Mouse (Mus musculus) thymus, adult 2 months (tissue): ENCODE measurements at regions not wholly inside any gene's neighbourhood (a gene's known extent, or its start where the extent isn't known, plus 50 kb on each side); places are given as distances from the start of the nearest gene placed in this dataset.

ENCODE experiments used
- DNase-seq: peaks from one replicate; pipeline ENCODE4 v3.0.0; 2021
- H3K27ac ChIP-seq: fragments of 200-500 bp; 2 replicates; pipeline ENCODE4 v1.5.1; 2012; ENCODE audit warnings: low read length, control low read depth; ENCODE audit not compliant: control insufficient read depth, insufficient read depth
- H3K27me3 ChIP-seq: fragments of 200-500 bp; 2 replicates; pipeline ENCODE4 v1.6.1; 2012; ENCODE audit warnings: mild to moderate bottlenecking, low read length, moderate library complexity, mixed read lengths; ENCODE audit not compliant: control insufficient read depth, insufficient read depth
- H3K36me3 ChIP-seq: fragments of 200-500 bp; 2 replicates; pipeline ENCODE4 v1.6.1; 2012; ENCODE audit warnings: mild to moderate bottlenecking, low read length, moderate library complexity; ENCODE audit not compliant: control insufficient read depth, insufficient read depth
- H3K4me1 ChIP-seq: fragments of 200-500 bp; replicated peaks from 2 replicates; pipeline ENCODE4 v1.6.1; 2012; ENCODE audit warnings: low read length; ENCODE audit not compliant: control insufficient read depth, insufficient read depth
- H3K4me3 ChIP-seq: fragments of 200-500 bp; 2 replicates; pipeline ENCODE4 v1.5.1; 2012; ENCODE audit warnings: mild to moderate bottlenecking, low read length, control low read depth, moderate library complexity; ENCODE audit not compliant: control insufficient read depth, insufficient read depth
- CTCF ChIP-seq: fragments of 200-500 bp; IDR thresholded peaks from 2 replicates; pipeline ENCODE4 v1.5.1; 2012; ENCODE audit warnings: mild to moderate bottlenecking, control low read depth, low read length, moderate library complexity, borderline replicate concordance; ENCODE audit not compliant: control insufficient read depth, poor library complexity, insufficient read depth; ENCODE audit errors: extremely low read depth
- POLR2A ChIP-seq: fragments of 200-500 bp; IDR thresholded peaks from 2 replicates; pipeline ENCODE4 v1.6.1; 2012; ENCODE audit warnings: mild to moderate bottlenecking, low read length, control low read depth, moderate library complexity; ENCODE audit not compliant: control insufficient read depth, poor library complexity, insufficient read depth; ENCODE audit errors: extremely low read depth
- WGBS: fragments of 180-500 bp; shearing (Covaris S2); methylation state at CpG from one replicate; pipeline ENCODE4 v1.1.7; 2018; 5-methylcytosine and 5-hydroxymethylcytosine counted together

- DNase-seq: no peak
- Histone ChIP-seq H3K4me3 (no peak overlapping the region), H3K4me1 (no peaks in the 10 kb centered on the region), H3K27me3 (no peaks in the 10 kb centered on the region), H3K27ac (no peak overlapping the region), H3K36me3 (no peaks in the 10 kb centered on the region)
- 58% methylated on average over 2 of the region's 2 CpGs for WGBS
- TF ChIP-seq POLR2A (no peak), CTCF (no peak)
Measured at GRCm38 (mm10) chr13:116795041-116795440, 230.3 kb downstream of the Parp8 start.

GRCm38 (mm10) chr13:116781616-116782015, 243.7 kb downstream of the Parp8 start:
- Histone ChIP-seq H3K27me3 (no peaks in the 10 kb centered on the region), H3K36me3 (no peaks in the 10 kb centered on the region), H3K27ac (no peak overlapping the region), H3K4me3 (no peak overlapping the region), H3K4me1 (no peaks in the 10 kb centered on the region)
- no peak for DNase-seq
- no peak for TF ChIP-seq CTCF
- TF ChIP-seq POLR2A: no peak

GRCm38 (mm10) chr13:116765491-116765890, 259.8 kb downstream of the Parp8 start:
- TF ChIP-seq CTCF (no peak), POLR2A (no peak)
- no peaks in the 10 kb centered on the region for H3K27me3 ChIP-seq
- H3K27ac ChIP-seq: no peak overlapping the region
- no peaks in the 10 kb centered on the region for H3K36me3 ChIP-seq
- H3K4me3 ChIP-seq: no peak overlapping the region
- WGBS: 90% methylated on average over 3 of the region's 3 CpGs
- no peaks in the 10 kb centered on the region for H3K4me1 ChIP-seq
- DNase-seq: no peak

GRCm38 (mm10) chr13:116759912-116760311, 265.4 kb downstream of the Parp8 start:
- Histone ChIP-seq H3K4me3 (no peak overlapping the region), H3K27me3 (no peaks in the 10 kb centered on the region), H3K36me3 (no peaks in the 10 kb centered on the region), H3K4me1 (no peaks in the 10 kb centered on the region), H3K27ac (no peak overlapping the region)
- TF ChIP-seq CTCF (no peak), POLR2A (no peak)
- WGBS: 94% methylated on average over 2 of the region's 2 CpGs
- DNase-seq: no peak

GRCm38 (mm10) chr13:116740825-116741224, 284.5 kb downstream of the Parp8 start:
- H3K27me3 ChIP-seq: no peaks in the 10 kb centered on the region
- TF ChIP-seq POLR2A (no peak), CTCF (no peak)
- H3K27ac ChIP-seq: no peak overlapping the region
- H3K4me1 ChIP-seq: no peaks in the 10 kb centered on the region
- H3K4me3 ChIP-seq: no peak overlapping the region
- WGBS: 79% methylated on average over 4 of the region's 4 CpGs
- H3K36me3 ChIP-seq: no peaks in the 10 kb centered on the region
- no peak for DNase-seq

- DNase-seq: no peak
- H3K27me3 ChIP-seq: no peaks in the 10 kb centered on the region
- no peak overlapping the region for H3K4me3 ChIP-seq
- H3K27ac ChIP-seq: no peak overlapping the region
- H3K36me3 ChIP-seq: no peaks in the 10 kb centered on the region
- 83% methylated on average over 14 of the region's 14 CpGs for WGBS
- TF ChIP-seq CTCF (no peak), POLR2A (no peak)
- H3K4me1 ChIP-seq: no peaks in the 10 kb centered on the region
Measured at GRCm38 (mm10) chr13:116723361-116724153, 301.8 kb downstream of the Parp8 start.

GRCm38 (mm10) chr13:116714809-116715208, 310.5 kb downstream of the Parp8 start:
- H3K27ac ChIP-seq: no peak overlapping the region
- no peaks in the 10 kb centered on the region for H3K36me3 ChIP-seq
- 20% methylated on average over 5 of the region's 5 CpGs for WGBS
- H3K4me3 ChIP-seq: no peak overlapping the region
- peaks cover under 1% of the 10 kb centered on the region for H3K27me3 ChIP-seq
- peak; percentile 10 for DNase-seq
- TF ChIP-seq CTCF (no peak), POLR2A (no peak)
- H3K4me1 ChIP-seq: no peaks in the 10 kb centered on the region
